Mouse (Mus musculus) stomach, postnatal 0 days (tissue): ENCODE measurements at regions not wholly inside any gene's neighbourhood (a gene's known extent, or its start where the extent isn't known, plus 50 kb on each side); places are given as distances from the start of the nearest gene placed in this dataset.

Experiments
- ATAC-seq: fragments of 200-750 bp; cut with Nextera tagmentation; 2 replicates; pipeline ENCODE4 v1.8.0; 2017; ENCODE audit not compliant: low FRiP score, low TSS enrichment
- DNase-seq: peaks from one replicate; pipeline ENCODE4 v3.0.0-alpha.2; 2016; ENCODE audit warnings: low spot score
- H3K27ac ChIP-seq: fragments of 300-500 bp; sonication (generic); replicated peaks from 2 replicates; pipeline ENCODE4 v1.5.1; 2014; ENCODE audit warnings: mild to moderate bottlenecking, control low read depth
- H3K27me3 ChIP-seq: fragments of 300-500 bp; sonication (generic); 2 replicates; pipeline ENCODE4 v1.6.1; 2014; ENCODE audit warnings: low read length; ENCODE audit not compliant: control insufficient read depth, insufficient read depth
- H3K36me3 ChIP-seq: fragments of 300-500 bp; sonication (generic); 2 replicates; pipeline ENCODE4 v1.6.1; 2014; ENCODE audit warnings: low read length, mixed read lengths; ENCODE audit not compliant: control insufficient read depth, insufficient read depth
- H3K4me1 ChIP-seq: fragments of 300-500 bp; sonication (generic); replicated peaks from 2 replicates; pipeline ENCODE4 v1.6.1; 2014; ENCODE audit warnings: antibody characterized with exemption; ENCODE audit not compliant: control insufficient read depth, insufficient read depth
- H3K4me2 ChIP-seq: fragments of 300-500 bp; sonication (generic); replicated peaks from 2 replicates; pipeline ENCODE4 v1.6.1; 2014; ENCODE audit warnings: low read depth, mild to moderate bottlenecking, control low read depth, moderate library complexity
- H3K4me3 ChIP-seq: fragments of 300-500 bp; sonication (generic); 2 replicates; pipeline ENCODE4 v1.5.1; 2014; ENCODE audit warnings: low read depth, low read length, control low read depth
- H3K9ac ChIP-seq: fragments of 300-500 bp; sonication (generic); 2 replicates; pipeline ENCODE4 v1.6.1; 2014; ENCODE audit warnings: mild to moderate bottlenecking, low read length, control low read depth, mixed read lengths
- H3K9me3 ChIP-seq: fragments of 300-500 bp; sonication (generic); 2 replicates; pipeline ENCODE4 v1.6.1; 2016; ENCODE audit warnings: low read length; ENCODE audit not compliant: control insufficient read depth
- CTCF ChIP-seq: IDR thresholded peaks from 2 replicates; pipeline ENCODE4 v1.5.1; 2016; ENCODE audit warnings: antibody characterized with exemption, low read depth, mild to moderate bottlenecking, moderate library complexity
- EP300 ChIP-seq: optimal IDR thresholded peaks from 2 replicates; pipeline ENCODE3; 2016; ENCODE audit warnings: antibody characterized with exemption
- WGBS: fragments of 180-500 bp; shearing (Covaris S2); extraction: QIAGEN DNeasy Blood & Tissue Kit; methylation state at CpG from one replicate; pipeline ENCODE4 v1.1.7; 2014; 5-methylcytosine and 5-hydroxymethylcytosine counted together

- Histone ChIP-seq H3K27me3 (no peaks in the 10 kb centered on the region), H3K9me3 (no peaks in the 10 kb centered on the region), H3K9ac (no peak overlapping the region), H3K36me3 (no peaks in the 10 kb centered on the region), H3K4me2 (no peak overlapping the region), H3K27ac (no peak overlapping the region), H3K4me3 (no peak overlapping the region), H3K4me1 (0 out of 2 replicates have a peak, but pooled peaks cover 2% of the 10 kb centered on the region)
- WGBS = 77% methylated on average over 4 of the region's 4 CpGs
- no peak for ATAC-seq
- no peak for TF ChIP-seq CTCF
- DNase-seq = no peak
These were observed 487.9 kb upstream of the Tnp1 start for GRCm38 (mm10) chr1:73503611-73504010.

- TF ChIP-seq CTCF (no peak), EP300 (no peak)
- no peak for DNase-seq
- 65% methylated on average over 3 of the region's 3 CpGs for WGBS
- Histone ChIP-seq H3K36me3 (no peaks in the 10 kb centered on the region), H3K4me1 (no peaks in the 10 kb centered on the region), H3K27ac (no peak overlapping the region), H3K4me3 (no peak overlapping the region), H3K4me2 (no peak overlapping the region), H3K27me3 (no peaks in the 10 kb centered on the region), H3K9me3 (no peaks in the 10 kb centered on the region), H3K9ac (no peak overlapping the region)
- ATAC-seq = no peak
These were observed 485.0 kb upstream of the Tnp1 start for GRCm38 (mm10) chr1:73500671-73501070.

GRCm38 (mm10) chr1:73495971-73496749 is 480.5 kb upstream of the Tnp1 start:
- Histone ChIP-seq H3K4me3 (no peak overlapping the region), H3K4me2 (no peak overlapping the region), H3K27ac (no peak overlapping the region), H3K36me3 (no peaks in the 10 kb centered on the region), H3K27me3 (no peaks in the 10 kb centered on the region), H3K9me3 (no peaks in the 10 kb centered on the region), H3K4me1 (no peaks in the 10 kb centered on the region), H3K9ac (no peak overlapping the region)
- DNase-seq = no peak
- TF ChIP-seq CTCF = no peak
- no peak for TF ChIP-seq EP300
- no peak; the same call in 1 of the 2 replicates for ATAC-seq

- H3K27ac ChIP-seq = no peak overlapping the region
- WGBS = 50% methylated on average over 2 of the region's 2 CpGs
- no peak for ATAC-seq
- no peak overlapping the region for H3K4me3 ChIP-seq
- no peaks in the 10 kb centered on the region for H3K4me1 ChIP-seq
- H3K27me3 ChIP-seq = no peaks in the 10 kb centered on the region
- no peaks in the 10 kb centered on the region for H3K9me3 ChIP-seq
- no peaks in the 10 kb centered on the region for H3K36me3 ChIP-seq
- TF ChIP-seq CTCF = no peak
- TF ChIP-seq EP300 = no peak
- DNase-seq = no peak
- H3K9ac ChIP-seq = no peak overlapping the region
- no peak overlapping the region for H3K4me2 ChIP-seq
These were observed 466.2 kb upstream of the Tnp1 start for GRCm38 (mm10) chr1:73481956-73482355.

- Histone ChIP-seq H3K9ac (no peak overlapping the region), H3K4me1 (no peaks in the 10 kb centered on the region), H3K9me3 (no peaks in the 10 kb centered on the region), H3K4me2 (no peak overlapping the region), H3K27me3 (no peaks in the 10 kb centered on the region), H3K27ac (no peak overlapping the region), H3K4me3 (no peak overlapping the region), H3K36me3 (no peaks in the 10 kb centered on the region)
- WGBS = 41% methylated on average over 4 of the region's 4 CpGs
- ATAC-seq (no peak), DNase-seq (no peak)
- no peak for TF ChIP-seq EP300
- no peak for TF ChIP-seq CTCF
These were observed 463.7 kb upstream of the Tnp1 start for GRCm38 (mm10) chr1:73479349-73479920.

GRCm38 (mm10) chr1:73460598-73460997 is 444.9 kb upstream of the Tnp1 start:
- H3K27me3 ChIP-seq = no peaks in the 10 kb centered on the region
- no peaks in the 10 kb centered on the region for H3K9me3 ChIP-seq
- no peak for ATAC-seq
- no peak for DNase-seq
- TF ChIP-seq EP300 (no peak), CTCF (no peak)
- H3K4me1 ChIP-seq = no peaks in the 10 kb centered on the region
- H3K4me2 ChIP-seq = no peak overlapping the region
- H3K9ac ChIP-seq = no peak overlapping the region
- no peak overlapping the region for H3K27ac ChIP-seq
- H3K4me3 ChIP-seq = no peak overlapping the region
- WGBS = 83% methylated on average over 3 of the region's 3 CpGs
- H3K36me3 ChIP-seq = no peaks in the 10 kb centered on the region
